Mouse (Mus musculus) frontal cortex, postnatal 25 days (tissue): ENCODE measurements around the gene Rpp30.

Experiments used
- DNase-seq, 2 experiments: peaks; one replicate each; pipeline ENCODE4 v3.0.0; 2022; ENCODE audit warnings: low spot score in 2 of 2

Rpp30 gene

GRCm38 (mm10) chr19:36083262-36084225, at the start of gene Rpp30:
Gene Rpp30, plus strand, starts transcription at chr19:36083716.
- peak; percentile 58 to 75 for DNase-seq

GRCm38 (mm10) chr19:36046046-36046445, 37.5 kb upstream of the Rpp30 start:
- DNase-seq = no peak

- peak in 1 of 2 experiments; percentile 5 for DNase-seq
Observed at GRCm38 (mm10) chr19:36056502-36057221, 26.9 kb upstream of the Rpp30 start.

GRCm38 (mm10) chr19:36057231-36057811, 26.2 kb upstream of the Rpp30 start, which contains the start of gene Htr7:
Gene Htr7, minus strand, starts transcription at chr19:36057507.
- DNase-seq = peak; percentile 19 to 21

GRCm38 (mm10) chr19:36062801-36063529, 20.6 kb upstream of the Rpp30 start:
- DNase-seq = no peak

- DNase-seq = no peak
Observed at GRCm38 (mm10) chr19:36082606-36083261, 782 bp upstream of the Rpp30 start.

- no peak for DNase-seq
Observed at GRCm38 (mm10) chr19:36090781-36091180, 7.3 kb downstream of the Rpp30 start.

- no peak for DNase-seq
Observed at GRCm38 (mm10) chr19:36097194-36097593, 13.7 kb downstream of the Rpp30 start.

- no peak for DNase-seq
Observed at GRCm38 (mm10) chr19:36098265-36098664, 14.7 kb downstream of the Rpp30 start.

- DNase-seq = no peak
Observed at GRCm38 (mm10) chr19:36098916-36099315, 15.4 kb downstream of the Rpp30 start.

GRCm38 (mm10) chr19:36103909-36104308, 20.4 kb downstream of the Rpp30 start:
- no peak for DNase-seq

GRCm38 (mm10) chr19:36109318-36109944, 25.9 kb downstream of the Rpp30 start:
- no peak for DNase-seq

GRCm38 (mm10) chr19:36110465-36110864, 26.9 kb downstream of the Rpp30 start:
- DNase-seq = no peak

- no peak for DNase-seq
Observed at GRCm38 (mm10) chr19:36111054-36111895, 27.8 kb downstream of the Rpp30 start.

GRCm38 (mm10) chr19:36112007-36112406, 28.5 kb downstream of the Rpp30 start:
- peak; percentile 21 to 29 for DNase-seq

GRCm38 (mm10) chr19:36116185-36116584, 32.7 kb downstream of the Rpp30 start:
- DNase-seq = no peak

- no peak for DNase-seq
Observed at GRCm38 (mm10) chr19:36119219-36119618, 35.7 kb downstream of the Rpp30 start.

GRCm38 (mm10) chr19:36119783-36120471, 36.4 kb downstream of the Rpp30 start, which contains the start of gene Ankrd1:
Gene Ankrd1, minus strand, starts transcription at chr19:36120099.
- DNase-seq = no peak

GRCm38 (mm10) chr19:36124203-36124602, 40.7 kb downstream of the Rpp30 start:
- DNase-seq = no peak
